Mouse (Mus musculus): Measurements from ENCODE around the gene Acyp1. TPM values are rescaled to one million over a fixed set of nuclear protein-coding genes. Genes with fewer than 3 reads are reported as not detected.
A peak's percentile ranks its signal among the peaks of the same experiment; 100 is the strongest.
"Not testable (repeated sequence)": the region's sequence is repeated elsewhere in the genome, so short reads cannot be mapped to it uniquely, and the experiment has no call there.

Gene Acyp1
- total RNA-seq, 2 experiments from 2014 or later: 33.2 to 36.4 TPM

GRCm38 (mm10) chr12:85284996-85285395, 3.2 kb downstream of the Acyp1 start:
- no peak for DNase-seq (ENCODE audit: low spot score in 2 of 2)

- no peak for DNase-seq (ENCODE audit: low spot score in 2 of 2)
These were observed 3.9 kb downstream of the Acyp1 start for GRCm38 (mm10) chr12:85284331-85284730.

GRCm38 (mm10) chr12:85281756-85282155, 6.5 kb downstream of the Acyp1 start:
- DNase-seq (ENCODE audit: low spot score in 2 of 2): not testable (repeated sequence)

GRCm38 (mm10) chr12:85280845-85281651, 7.2 kb downstream of the Acyp1 start:
- DNase-seq (ENCODE audit: low spot score in 2 of 2): no peak

GRCm38 (mm10) chr12:85280105-85280844, 8.0 kb downstream of the Acyp1 start:
- DNase-seq (ENCODE audit: low spot score in 2 of 2): peak; percentile 97 to 98

GRCm38 (mm10) chr12:85279396-85280080, 8.7 kb downstream of the Acyp1 start:
- no peak for DNase-seq (ENCODE audit: low spot score in 2 of 2)

GRCm38 (mm10) chr12:85278919-85279318, 9.3 kb downstream of the Acyp1 start:
- no peak for DNase-seq (ENCODE audit: low spot score in 2 of 2)

GRCm38 (mm10) chr12:85276273-85276672, 12.0 kb downstream of the Acyp1 start:
- DNase-seq (ENCODE audit: low spot score in 2 of 2): no peak

- DNase-seq (ENCODE audit: low spot score in 2 of 2): no peak
These were observed 14.7 kb downstream of the Acyp1 start for GRCm38 (mm10) chr12:85273508-85273907.

- DNase-seq (ENCODE audit: low spot score in 2 of 2): no peak
These were observed 16.4 kb downstream of the Acyp1 start for GRCm38 (mm10) chr12:85271843-85272206.

- no peak for DNase-seq (ENCODE audit: low spot score in 2 of 2)
These were observed 17.0 kb downstream of the Acyp1 start for GRCm38 (mm10) chr12:85271132-85271842.

- DNase-seq (ENCODE audit: low spot score in 2 of 2): peak; percentile 86 to 92
These were observed 17.9 kb downstream of the Acyp1 start, which contains the start of gene Mlh3 for GRCm38 (mm10) chr12:85270319-85270718. Gene Mlh3 (minus strand): TSS chr12:85270599.

- DNase-seq (ENCODE audit: low spot score in 2 of 2): no peak
These were observed 18.4 kb downstream of the Acyp1 start for GRCm38 (mm10) chr12:85269821-85270220.

GRCm38 (mm10) chr12:85266248-85266647, 22.0 kb downstream of the Acyp1 start:
- DNase-seq (ENCODE audit: low spot score in 2 of 2): no peak

GRCm38 (mm10) chr12:85264940-85265339, 23.3 kb downstream of the Acyp1 start:
- DNase-seq (ENCODE audit: low spot score in 2 of 2): no peak

- DNase-seq (ENCODE audit: low spot score in 2 of 2): no peak
These were observed 23.7 kb downstream of the Acyp1 start for GRCm38 (mm10) chr12:85264531-85264930.

- DNase-seq (ENCODE audit: low spot score in 2 of 2): no peak
These were observed 25.0 kb downstream of the Acyp1 start for GRCm38 (mm10) chr12:85263190-85263589.

- no peak for DNase-seq (ENCODE audit: low spot score in 2 of 2)
These were observed 25.7 kb downstream of the Acyp1 start for GRCm38 (mm10) chr12:85262489-85262888.

- no peak for DNase-seq (ENCODE audit: low spot score in 2 of 2)
These were observed 31.1 kb downstream of the Acyp1 start for GRCm38 (mm10) chr12:85257008-85257639.

GRCm38 (mm10) chr12:85256074-85256751, 32.0 kb downstream of the Acyp1 start:
- DNase-seq (ENCODE audit: low spot score in 2 of 2): no peak
